Mouse (Mus musculus): Measurements from ENCODE around the gene Hhat.

Hhat gene

GRCm38 (mm10) chr1:192744880-192745239 lies 26.2 kb downstream of the Hhat start:
- DNase-seq (ENCODE audit: low spot score) = no peak

- no peak for DNase-seq (ENCODE audit: low spot score)
Observed at GRCm38 (mm10) chr1:192742394-192743251, 28.4 kb downstream of the Hhat start.

- DNase-seq (ENCODE audit: low spot score) = no peak
Observed at GRCm38 (mm10) chr1:192741896-192742295, 29.1 kb downstream of the Hhat start.

- no peak for DNase-seq (ENCODE audit: low spot score)
Observed at GRCm38 (mm10) chr1:192736524-192736923, 34.5 kb downstream of the Hhat start.

GRCm38 (mm10) chr1:192736002-192736426 lies 35.0 kb downstream of the Hhat start:
- DNase-seq (ENCODE audit: low spot score) = no peak

GRCm38 (mm10) chr1:192730517-192730916 lies 40.5 kb downstream of the Hhat start:
- DNase-seq (ENCODE audit: low spot score) = no peak

GRCm38 (mm10) chr1:192726996-192727624 lies 43.9 kb downstream of the Hhat start:
- peak; percentile 37 for DNase-seq (ENCODE audit: low spot score)

- no peak for DNase-seq (ENCODE audit: low spot score)
Observed at GRCm38 (mm10) chr1:192722147-192722546, 48.9 kb downstream of the Hhat start.

- no peak for DNase-seq (ENCODE audit: low spot score)
Observed at GRCm38 (mm10) chr1:192720156-192720555, 50.9 kb downstream of the Hhat start.

GRCm38 (mm10) chr1:192711779-192712348 lies 59.2 kb downstream of the Hhat start:
- no peak for DNase-seq (ENCODE audit: low spot score)

- no peak for DNase-seq (ENCODE audit: low spot score)
Observed at GRCm38 (mm10) chr1:192700339-192701073, 70.5 kb downstream of the Hhat start.

- DNase-seq (ENCODE audit: low spot score) = no peak
Observed at GRCm38 (mm10) chr1:192699101-192699500, 71.9 kb downstream of the Hhat start.

- no peak for DNase-seq (ENCODE audit: low spot score)
Observed at GRCm38 (mm10) chr1:192696371-192696863, 74.6 kb downstream of the Hhat start.

- no peak for DNase-seq (ENCODE audit: low spot score)
Observed at GRCm38 (mm10) chr1:192693644-192694043, 77.4 kb downstream of the Hhat start.

GRCm38 (mm10) chr1:192692982-192693381 lies 78.0 kb downstream of the Hhat start:
- DNase-seq (ENCODE audit: low spot score) = no peak

GRCm38 (mm10) chr1:192682219-192682951 lies 88.6 kb downstream of the Hhat start:
- DNase-seq (ENCODE audit: low spot score) = no peak

GRCm38 (mm10) chr1:192677236-192677635 lies 93.8 kb downstream of the Hhat start:
- no peak for DNase-seq (ENCODE audit: low spot score)

- no peak for DNase-seq (ENCODE audit: low spot score)
Observed at GRCm38 (mm10) chr1:192663608-192664007, 107.4 kb downstream of the Hhat start.

GRCm38 (mm10) chr1:192663092-192663491 lies 107.9 kb downstream of the Hhat start:
- DNase-seq (ENCODE audit: low spot score) = no peak

GRCm38 (mm10) chr1:192661612-192662011 lies 109.4 kb downstream of the Hhat start:
- DNase-seq (ENCODE audit: low spot score) = no peak

GRCm38 (mm10) chr1:192657417-192657816 lies 113.6 kb downstream of the Hhat start:
- DNase-seq (ENCODE audit: low spot score) = no peak
